ENCODE assay signal across 10 mouse cellular contexts in the genomic region with DNA sequence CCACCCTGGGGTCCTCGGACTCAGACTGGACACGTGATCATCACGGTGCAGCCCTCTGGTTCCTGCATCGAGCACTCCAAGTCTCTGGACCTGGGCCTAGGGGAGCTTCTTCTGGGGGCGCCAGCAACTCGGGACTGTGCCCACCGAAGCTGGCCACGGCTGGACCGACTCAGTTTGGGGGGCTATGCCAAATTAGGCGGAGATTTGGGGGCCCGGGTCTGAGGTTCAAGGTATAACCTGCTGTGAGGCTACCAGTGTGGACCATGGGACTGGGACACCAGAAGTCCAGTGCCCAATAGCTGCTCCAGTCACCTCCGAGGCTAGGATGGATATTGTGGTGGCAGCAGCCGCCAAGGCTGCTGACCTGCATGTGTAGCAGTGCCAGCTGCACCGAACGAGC. TPM values are rescaled to one million over a fixed set of nuclear protein-coding genes. Genes with fewer than 3 reads are reported as not detected.
A peak's percentile ranks its signal among the peaks of the same experiment; 100 is the strongest.
DNase-seq lines count a peak whose midpoint lies in the region; ATAC-seq lines count a peak whose summit lies in the region.
"Had no signal": no experiment of that assay in that cellular context is flagged by ENCODE, and none has a peak within 500 bp of the region (broad histone marks: within the 10 kb centered on the region; RNA-seq: fewer than 3 reads in every experiment).

No protein-coding gene starts in this region.

- intact Hi-C loops in heart, postnatal 10 days (cut with DNase I), result no loop called here

- H3K27me3 ChIP-seq in heart, embryonic 13.5 days (replicated peaks), result peaks cover 11% of the 10 kb centered on the region
- peaks cover 81% of the 10 kb centered on the region for H3K27me3 ChIP-seq in embryonic facial prominence, embryonic 10.5 days (replicated peaks; ENCODE audit: low read depth, poor library complexity, severe bottlenecking)
- peaks cover 63% of the 10 kb centered on the region for H3K27me3 ChIP-seq in hindbrain, embryonic 16.5 days (replicated peaks; ENCODE audit: control insufficient read depth, insufficient read depth, low read length)
- peaks cover 69% of the 10 kb centered on the region for H3K27me3 ChIP-seq in midbrain, embryonic 14.5 days (ENCODE audit: control insufficient read depth, insufficient read depth, low read length)

- peak overlapping the region; percentile 89 for H3K9ac ChIP-seq in heart, embryonic 13.5 days
- H3K9ac ChIP-seq in hindbrain, embryonic 16.5 days (ENCODE audit: low read depth, low read length), result no peak overlapping the region
- peak overlapping the region; percentile 53; the same call in 1 of the 2 replicates for H3K9ac ChIP-seq in midbrain, embryonic 14.5 days (replicated peaks; ENCODE audit: low read length)

- H3K4me1 ChIP-seq in heart, embryonic 13.5 days, result peaks cover 94% of the 10 kb centered on the region
- H3K4me1 ChIP-seq in embryonic facial prominence, embryonic 10.5 days, result peaks cover 90% of the 10 kb centered on the region
- peaks cover 18% of the 10 kb centered on the region for H3K4me1 ChIP-seq in hindbrain, embryonic 16.5 days (ENCODE audit: control insufficient read depth, insufficient read depth, low read depth, low read length)
- H3K4me1 ChIP-seq in midbrain, embryonic 14.5 days (ENCODE audit: control insufficient read depth, insufficient read depth, low read length), result peaks cover 21% of the 10 kb centered on the region

- H3K9me3 ChIP-seq in heart, embryonic 13.5 days, result no peaks in the 10 kb centered on the region
- no peaks in the 10 kb centered on the region for H3K9me3 ChIP-seq in embryonic facial prominence, embryonic 10.5 days
- H3K9me3 ChIP-seq in hindbrain, embryonic 16.5 days (ENCODE audit: control insufficient read depth, low read length), result no peaks in the 10 kb centered on the region
- no peaks in the 10 kb centered on the region for H3K9me3 ChIP-seq in midbrain, embryonic 14.5 days (ENCODE audit: control insufficient read depth, low read length)

- ATAC-seq in heart, embryonic 13.5 days (ENCODE audit: extremely low read depth, insufficient number of reproducible peaks, low FRiP score, low TSS enrichment), result no peak
- 0 out of 2 replicates have a peak, but pooled peaks have one; percentile 12 for ATAC-seq in hindbrain, embryonic 16.5 days
- ATAC-seq in midbrain, embryonic 14.5 days (ENCODE audit: low FRiP score, low TSS enrichment), result no peak
- ATAC-seq in granulocyte monocyte progenitor cell, adult 5-6 weeks (replicated peaks; ENCODE audit: poor library complexity, severe bottlenecking), result no peak

- peak overlapping the region; percentile 87 for H3K4me2 ChIP-seq in heart, embryonic 13.5 days
- H3K4me2 ChIP-seq in hindbrain, embryonic 16.5 days (ENCODE audit: low read length), result peak overlapping the region; percentile 81
- H3K4me2 ChIP-seq in midbrain, embryonic 14.5 days (ENCODE audit: low read length), result peak overlapping the region; percentile 77

- peaks cover 41% of the 10 kb centered on the region for H3K36me3 ChIP-seq in heart, embryonic 13.5 days
- peaks cover 52% of the 10 kb centered on the region for H3K36me3 ChIP-seq in embryonic facial prominence, embryonic 10.5 days (replicated peaks)
- peaks cover 12% of the 10 kb centered on the region for H3K36me3 ChIP-seq in hindbrain, embryonic 16.5 days (ENCODE audit: control insufficient read depth, insufficient read depth, low read length)
- peaks cover 48% of the 10 kb centered on the region for H3K36me3 ChIP-seq in midbrain, embryonic 14.5 days (ENCODE audit: control insufficient read depth, insufficient read depth, low read length)

- no peak overlapping the region for H3K27ac ChIP-seq in heart, embryonic 13.5 days (replicated peaks)
- H3K27ac ChIP-seq in embryonic facial prominence, embryonic 10.5 days (replicated peaks), result peak overlapping the region; percentile 96
- H3K27ac ChIP-seq in hindbrain, embryonic 16.5 days (ENCODE audit: low read depth, low read length), result no peak overlapping the region
- no peak overlapping the region for H3K27ac ChIP-seq in midbrain, embryonic 14.5 days (replicated peaks; ENCODE audit: low read depth, low read length)

- WGBS in heart, embryonic 13.5 days, result 61% methylated on average over 15 of the region's 15 CpGs
- 57% methylated on average over 15 of the region's 15 CpGs for WGBS in embryonic facial prominence, embryonic 10.5 days
- WGBS in hindbrain, embryonic 16.5 days, result 62% methylated on average over 15 of the region's 15 CpGs
- WGBS in midbrain, embryonic 14.5 days, result 58% methylated on average over 15 of the region's 15 CpGs

- peak overlapping the region; percentile 82 for H3K4me3 ChIP-seq in heart, embryonic 13.5 days
- peak overlapping the region; percentile 80 for H3K4me3 ChIP-seq in embryonic facial prominence, embryonic 10.5 days
- peak overlapping the region; percentile 52 for H3K4me3 ChIP-seq in hindbrain, embryonic 16.5 days (ENCODE audit: low read length)
- H3K4me3 ChIP-seq in midbrain, embryonic 14.5 days (replicated peaks; ENCODE audit: low read depth, low read length), result peak overlapping the region; percentile 44

- DNase-seq in heart, postnatal 10 days, result no peak
- DNase-seq in embryonic facial prominence, embryonic 10.5 days (ENCODE audit: low spot score), result no peak
- DNase-seq in midbrain, embryonic 14.5 days, result no peak
- DNase-seq in cerebellum, postnatal 10 days, result no peak
- no peak for DNase-seq in yolk sac, embryonic 10.5 days (ENCODE audit: low spot score)
- DNase-seq: thymus, postnatal 14 days had no signal

RNA-seq across cellular contexts. Expression of a gene that starts 0.8 kb away (rescaled TPM):
- polyA plus RNA-seq in heart, embryonic 13.5 days (2015; fragmentation: Nextera tagmentation; extraction: Ambion mirVana), result 1.5 and 1.9 TPM in 2 replicates
- total RNA-seq in heart, postnatal 10 days (2021), result 10 to 100 TPM; 11.3 to 14.4 TPM
- polyA plus RNA-seq in embryonic facial prominence, embryonic 10.5 days (2016; fragmentation: Nextera tagmentation; extraction: Ambion mirVana), result 2.1 and 2.8 TPM in 2 replicates
- 0.34 TPM in 1 of 2 replicates, not detected in the other for polyA plus RNA-seq in hindbrain, embryonic 16.5 days (2015; fragmentation: Nextera tagmentation; extraction: Ambion mirVana)
- not detected in 2 replicates for polyA plus RNA-seq in midbrain, embryonic 14.5 days (2014; fragmentation: Nextera tagmentation; extraction: Ambion mirVana)
- total RNA-seq in granulocyte monocyte progenitor cell, adult 5-6 weeks (2014; fragmentation: Nextera tagmentation), result not detected in 2 replicates
- total RNA-seq in granulocyte monocyte progenitor cell, adult 5-6 weeks (2017), result not detected in 2 replicates
- total RNA-seq: neutrophil, adult 5-6 weeks had no signal

RNA-seq across cellular contexts. Expression of a gene that starts 49.0 kb away (rescaled TPM):
- 68.5 and 72.0 TPM in 2 replicates for polyA plus RNA-seq in heart, embryonic 13.5 days (2015; fragmentation: Nextera tagmentation; extraction: Ambion mirVana)
- total RNA-seq in heart, postnatal 10 days (2021), result 10 to 100 TPM; 53.6 to 53.7 TPM
- 142 and 143 TPM in 2 replicates for polyA plus RNA-seq in embryonic facial prominence, embryonic 10.5 days (2016; fragmentation: Nextera tagmentation; extraction: Ambion mirVana)
- 86.6 and 94.4 TPM in 2 replicates for polyA plus RNA-seq in hindbrain, embryonic 16.5 days (2015; fragmentation: Nextera tagmentation; extraction: Ambion mirVana)
- polyA plus RNA-seq in midbrain, embryonic 14.5 days (2014; fragmentation: Nextera tagmentation; extraction: Ambion mirVana), result 91.8 and 121 TPM in 2 replicates
- total RNA-seq in granulocyte monocyte progenitor cell, adult 5-6 weeks (2014; fragmentation: Nextera tagmentation), result 62.0 and 78.5 TPM in 2 replicates
- 66.8 and 72.4 TPM in 2 replicates for total RNA-seq in granulocyte monocyte progenitor cell, adult 5-6 weeks (2017)
